Mouse (Mus musculus) neural tube, embryonic 13.5 days (tissue): ENCODE results near the gene Ksr2. TPM values are rescaled to one million over a fixed set of nuclear protein-coding genes. Genes with fewer than 3 reads are reported as not detected.

Experiments used
- ATAC-seq: fragments of 200-750 bp; cut with Nextera tagmentation; 2 replicates; pipeline ENCODE4 v1.8.0; 2017; ENCODE audit warnings: low read depth, mild to moderate bottlenecking, moderate TSS enrichment, moderate library complexity
- H3K27ac ChIP-seq: fragments of 300-500 bp; sonication (generic); replicated peaks from 2 replicates; pipeline ENCODE4 v1.5.1; 2015; ENCODE audit warnings: moderate library complexity, mild to moderate bottlenecking, inconsistent platforms
- H3K27me3 ChIP-seq: fragments of 300-500 bp; sonication (generic); 2 replicates; pipeline ENCODE4 v1.6.1; 2015; ENCODE audit warnings: mild to moderate bottlenecking, inconsistent platforms
- H3K36me3 ChIP-seq: fragments of 300-500 bp; sonication (generic); 2 replicates; pipeline ENCODE4 v1.6.1; 2015; ENCODE audit warnings: mild to moderate bottlenecking, inconsistent platforms
- H3K4me1 ChIP-seq: fragments of 300-500 bp; sonication (generic); replicated peaks from 2 replicates; pipeline ENCODE4 v1.6.1; 2015; ENCODE audit warnings: inconsistent platforms
- H3K4me2 ChIP-seq: fragments of 300-500 bp; sonication (generic); 2 replicates; pipeline ENCODE4 v1.6.1; 2015; ENCODE audit warnings: inconsistent platforms, mild to moderate bottlenecking, moderate library complexity
- H3K4me3 ChIP-seq: fragments of 300-500 bp; sonication (generic); 2 replicates; pipeline ENCODE4 v1.5.1; 2015; ENCODE audit warnings: mild to moderate bottlenecking, inconsistent platforms
- H3K9ac ChIP-seq: fragments of 300-500 bp; sonication (generic); 2 replicates; pipeline ENCODE4 v1.6.1; 2015; ENCODE audit warnings: moderate library complexity, mild to moderate bottlenecking, inconsistent platforms
- H3K9me3 ChIP-seq: fragments of 300-500 bp; sonication (generic); 2 replicates; pipeline ENCODE4 v1.6.1; 2016; ENCODE audit warnings: inconsistent platforms
- WGBS: fragments of 180-500 bp; shearing (Covaris S2); methylation state at CpG from one replicate; pipeline ENCODE4 v1.1.7; 2015; 5-methylcytosine and 5-hydroxymethylcytosine counted together
- polyA plus RNA-seq: library from polyadenylated mRNA; unstranded; fragments of >200 nt; fragmentation: Nextera tagmentation; extraction: Ambion mirVana; gene quantifications from 2 replicates; pipeline ENCODE4 v1.2.1, GENCODE M21; 2015

Gene Ksr2
- polyA plus RNA-seq, 1 experiment from 2014 or later: 6.4 TPM

DNA sequence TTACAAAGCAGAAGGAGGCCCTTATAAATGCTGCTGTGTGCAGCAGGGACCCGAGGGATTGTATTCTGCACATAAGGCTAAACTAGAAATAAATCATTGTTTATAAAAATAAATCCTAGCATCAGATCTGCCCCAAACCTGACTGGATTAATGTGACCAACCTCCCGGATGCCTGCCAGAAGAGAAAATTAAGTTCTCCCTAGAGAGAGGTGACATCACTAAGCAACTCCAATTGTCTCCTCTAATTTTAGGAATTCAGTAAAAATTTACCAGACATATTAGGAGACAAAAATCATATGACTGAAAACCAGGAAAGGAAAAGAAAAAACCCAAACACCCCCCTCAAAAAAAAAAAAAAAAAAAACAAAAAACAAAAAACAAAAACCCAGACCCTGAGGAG lies 221.4 kb downstream of the Ksr2 start:
- Histone ChIP-seq H3K27me3 (no peaks in the 10 kb centered on the region), H3K27ac (no peak overlapping the region), H3K36me3 (no peaks in the 10 kb centered on the region), H3K4me3 (no peak overlapping the region), H3K9me3 (no peaks in the 10 kb centered on the region), H3K9ac (no peak overlapping the region), H3K4me2 (no peak overlapping the region), H3K4me1 (no peaks in the 10 kb centered on the region)
- 67% methylated on average over 2 of the region's 2 CpGs for WGBS
- no peak for ATAC-seq

DNA sequence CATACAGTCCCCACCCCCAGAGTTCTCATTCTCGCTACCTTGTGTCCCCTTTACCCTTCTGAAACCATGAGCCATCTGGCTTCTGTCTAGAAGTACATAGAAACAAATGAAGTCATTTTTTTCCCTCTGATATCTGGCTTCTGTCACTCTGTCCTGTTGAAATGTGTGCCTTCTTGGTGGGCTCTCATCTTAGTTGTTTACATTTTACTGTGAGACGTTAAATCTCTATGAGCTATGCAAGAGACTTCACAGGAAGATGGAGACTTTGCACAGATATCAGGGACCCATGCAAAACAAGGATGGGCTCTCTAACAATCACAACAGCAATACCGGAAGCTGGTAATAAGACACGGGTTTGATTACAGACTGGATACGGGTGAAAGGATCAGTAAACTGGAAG lies 222.0 kb downstream of the Ksr2 start:
- ATAC-seq: no peak
- Histone ChIP-seq H3K9me3 (no peaks in the 10 kb centered on the region), H3K4me1 (no peaks in the 10 kb centered on the region), H3K4me3 (no peak overlapping the region), H3K27me3 (no peaks in the 10 kb centered on the region), H3K9ac (no peak overlapping the region), H3K36me3 (no peaks in the 10 kb centered on the region), H3K4me2 (no peak overlapping the region), H3K27ac (no peak overlapping the region)
- 86% methylated on average over 5 of the region's 5 CpGs for WGBS

- no peaks in the 10 kb centered on the region for H3K36me3 ChIP-seq
- WGBS: 90% methylated on average over 6 of the region's 6 CpGs
- no peak for ATAC-seq
- H3K4me2 ChIP-seq: no peak overlapping the region
- no peak overlapping the region for H3K4me3 ChIP-seq
- H3K27ac ChIP-seq: no peak overlapping the region
- H3K9ac ChIP-seq: no peak overlapping the region
- no peaks in the 10 kb centered on the region for H3K4me1 ChIP-seq
- H3K9me3 ChIP-seq: no peaks in the 10 kb centered on the region
- no peaks in the 10 kb centered on the region for H3K27me3 ChIP-seq
Observed at GRCm38 (mm10) chr5:117641585-117641984, 227.8 kb downstream of the Ksr2 start.

GRCm38 (mm10) chr5:117651238-117651886 lies 237.6 kb downstream of the Ksr2 start:
- 43% methylated on average over 14 of the region's 14 CpGs for WGBS
- no peak overlapping the region for H3K4me2 ChIP-seq

GRCm38 (mm10) chr5:117658641-117659040 lies 244.8 kb downstream of the Ksr2 start:
- 29% methylated on average over 6 of the region's 6 CpGs for whole genome bisulfite sequencing
- Histone ChIP-seq H3K9me3 (no peaks in the 10 kb centered on the region), H3K4me1 (no peaks in the 10 kb centered on the region), H3K4me3 (no peak overlapping the region), H3K27ac (no peak overlapping the region), H3K27me3 (no peaks in the 10 kb centered on the region), H3K4me2 (no peak overlapping the region), H3K36me3 (no peaks in the 10 kb centered on the region), H3K9ac (no peak overlapping the region)
- no peak for ATAC-seq

More at GRCm38 (mm10) chr5:117651238-117651886, 237.6 kb downstream of the Ksr2 start:
- Histone ChIP-seq H3K27ac (peak overlapping the region; percentile 50), H3K4me3 (no peak overlapping the region), H3K36me3 (no peaks in the 10 kb centered on the region), H3K4me1 (peaks cover 10% of the 10 kb centered on the region), H3K27me3 (no peaks in the 10 kb centered on the region), H3K9me3 (no peaks in the 10 kb centered on the region), H3K9ac (no peak overlapping the region)
- ATAC-seq: peak; percentile 82; the same call in 1 of the 2 replicates

DNA sequence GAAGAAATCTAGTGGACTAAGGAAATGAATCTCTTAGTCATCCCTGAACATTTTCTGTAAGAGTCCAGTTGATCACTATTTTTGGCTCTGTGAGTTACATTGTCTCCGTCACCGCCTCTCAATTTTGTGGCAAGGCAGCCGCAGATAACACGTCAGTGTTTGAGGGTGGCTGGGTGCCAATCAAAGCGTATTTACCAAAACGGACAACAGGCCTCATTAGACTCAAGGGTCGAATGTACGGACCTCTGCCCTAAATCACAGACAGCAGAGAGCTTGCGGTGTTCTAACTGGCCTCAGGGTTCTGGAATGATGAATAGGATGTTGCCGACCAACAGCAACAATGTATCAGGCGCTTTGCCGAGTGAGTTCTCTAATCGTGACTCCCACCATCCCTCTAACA lies 245.8 kb downstream of the Ksr2 start:
- Histone ChIP-seq H3K9me3 (no peaks in the 10 kb centered on the region), H3K27ac (no peak overlapping the region), H3K4me3 (no peak overlapping the region), H3K9ac (no peak overlapping the region), H3K36me3 (no peaks in the 10 kb centered on the region), H3K4me1 (no peaks in the 10 kb centered on the region), H3K4me2 (no peak overlapping the region), H3K27me3 (no peaks in the 10 kb centered on the region)
- no peak for ATAC-seq
- 62% methylated on average over 13 of the region's 13 CpGs for WGBS

DNA sequence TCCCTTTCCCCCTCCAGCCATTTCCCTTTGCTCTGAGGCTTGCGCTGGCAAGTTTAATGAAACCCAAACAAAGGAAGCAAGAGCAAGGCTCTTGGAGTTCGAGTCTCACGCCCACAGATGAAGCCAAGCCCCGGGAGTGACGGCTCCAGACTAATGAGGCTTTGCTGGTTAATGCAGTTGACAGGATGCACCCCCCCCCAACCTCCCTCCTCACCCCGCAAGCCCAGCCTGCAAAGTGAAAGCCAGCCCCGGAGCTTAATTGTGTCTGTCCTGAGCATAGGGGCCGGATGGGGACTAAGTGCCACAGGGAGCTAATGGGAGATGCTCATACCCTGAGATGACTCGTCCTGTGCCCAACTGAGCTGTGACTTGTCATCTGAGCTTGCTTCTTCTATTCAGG lies 251.4 kb downstream of the Ksr2 start:
- ATAC-seq: no peak
- no peaks in the 10 kb centered on the region for H3K36me3 ChIP-seq
- H3K27ac ChIP-seq: no peak overlapping the region
- no peak overlapping the region for H3K9ac ChIP-seq
- H3K4me2 ChIP-seq: 0 out of 2 replicates have a peak overlapping the region, but pooled peaks have one; percentile 21
- no peak overlapping the region for H3K4me3 ChIP-seq
- H3K9me3 ChIP-seq: no peaks in the 10 kb centered on the region
- H3K4me1 ChIP-seq: peaks cover 27% of the 10 kb centered on the region
- no peaks in the 10 kb centered on the region for H3K27me3 ChIP-seq
- whole genome bisulfite sequencing: 12% methylated on average over 9 of the region's 9 CpGs

DNA sequence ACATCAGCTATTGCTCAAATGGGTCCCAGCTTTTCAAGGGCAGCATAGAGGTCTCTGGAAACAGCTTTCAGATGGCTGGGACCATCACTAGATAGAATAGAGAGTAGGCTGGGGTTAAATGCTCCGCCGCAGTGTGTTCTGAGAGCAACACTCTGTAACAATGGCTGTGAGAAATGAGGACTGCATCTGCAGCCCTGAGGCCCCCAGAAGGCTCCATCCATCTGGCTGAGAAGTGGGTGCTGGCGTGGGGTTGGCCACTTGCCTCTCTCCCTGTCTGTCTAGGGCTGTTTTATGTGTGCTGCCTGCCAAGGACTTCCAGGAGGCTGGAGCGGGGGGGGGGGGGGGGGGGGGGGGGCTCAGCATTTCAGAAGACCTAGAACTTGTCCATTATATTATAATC lies 253.5 kb downstream of the Ksr2 start:
- Histone ChIP-seq H3K27ac (0 out of 2 replicates have a peak overlapping the region, but pooled peaks have one; percentile 46), H3K4me3 (no peak overlapping the region), H3K9me3 (no peaks in the 10 kb centered on the region), H3K27me3 (no peaks in the 10 kb centered on the region), H3K36me3 (no peaks in the 10 kb centered on the region), H3K9ac (no peak overlapping the region), H3K4me2 (no peak overlapping the region), H3K4me1 (peaks cover 40% of the 10 kb centered on the region)
- no peak for ATAC-seq
- WGBS: 64% methylated on average over 3 of the region's 4 CpGs

DNA sequence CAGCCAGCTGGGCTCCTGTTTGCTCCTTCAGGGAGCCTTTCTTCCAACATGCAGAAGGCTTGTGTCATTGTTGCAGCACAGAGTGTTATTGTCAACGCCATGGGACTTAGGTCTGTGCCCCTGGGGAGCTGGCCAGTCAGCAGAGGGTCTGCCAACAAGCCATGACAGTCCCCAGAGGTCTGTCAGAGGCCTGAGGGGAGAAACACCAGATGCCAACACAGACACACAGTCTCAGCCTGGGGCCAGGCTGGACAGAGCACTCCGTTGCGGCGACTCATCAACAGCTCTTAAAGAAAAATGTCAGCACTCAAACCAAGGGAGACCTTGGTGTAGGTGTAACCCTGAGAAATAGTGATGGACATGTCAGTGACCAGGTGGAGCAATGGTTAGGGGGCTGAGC lies 255.5 kb downstream of the Ksr2 start:
- Histone ChIP-seq H3K9me3 (no peaks in the 10 kb centered on the region), H3K4me1 (peaks cover 46% of the 10 kb centered on the region), H3K9ac (no peak overlapping the region), H3K27ac (no peak overlapping the region; the same call in 1 of the 2 replicates), H3K27me3 (no peaks in the 10 kb centered on the region), H3K4me3 (no peak overlapping the region), H3K4me2 (no peak overlapping the region), H3K36me3 (no peaks in the 10 kb centered on the region)
- ATAC-seq: no peak
- 62% methylated on average over 4 of the region's 4 CpGs for WGBS

DNA sequence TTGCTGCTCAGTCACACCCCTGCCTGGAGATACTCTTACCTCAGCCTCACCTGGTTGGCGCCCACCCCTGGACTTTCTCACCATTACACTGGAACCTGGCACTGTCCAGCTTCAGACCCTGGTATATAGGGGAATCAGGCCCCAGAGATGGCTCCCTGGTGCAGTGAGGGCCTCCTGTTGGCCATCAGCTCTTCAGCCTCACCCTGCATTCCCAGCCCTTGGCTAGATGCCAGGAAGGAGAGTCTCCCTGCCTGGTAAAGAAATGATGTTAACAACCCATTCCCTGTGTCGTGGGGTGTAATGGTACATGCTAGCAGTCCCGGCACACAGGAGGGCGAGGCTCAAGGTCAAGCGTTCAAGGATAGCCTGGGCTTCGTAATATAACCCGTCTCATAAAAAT lies 256.0 kb downstream of the Ksr2 start:
- 0 out of 2 replicates have a peak overlapping the region, but pooled peaks have one; percentile 22 for H3K9ac ChIP-seq
- WGBS: 57% methylated on average over 7 of the region's 7 CpGs
- no peak overlapping the region for H3K4me2 ChIP-seq
- peak overlapping the region; percentile 56 for H3K27ac ChIP-seq
- peaks cover 46% of the 10 kb centered on the region for H3K4me1 ChIP-seq
- H3K4me3 ChIP-seq: no peak overlapping the region
- no peaks in the 10 kb centered on the region for H3K27me3 ChIP-seq
- no peaks in the 10 kb centered on the region for H3K36me3 ChIP-seq
- H3K9me3 ChIP-seq: no peaks in the 10 kb centered on the region
- ATAC-seq: peak; percentile 25; the same call in 1 of the 2 replicates

DNA sequence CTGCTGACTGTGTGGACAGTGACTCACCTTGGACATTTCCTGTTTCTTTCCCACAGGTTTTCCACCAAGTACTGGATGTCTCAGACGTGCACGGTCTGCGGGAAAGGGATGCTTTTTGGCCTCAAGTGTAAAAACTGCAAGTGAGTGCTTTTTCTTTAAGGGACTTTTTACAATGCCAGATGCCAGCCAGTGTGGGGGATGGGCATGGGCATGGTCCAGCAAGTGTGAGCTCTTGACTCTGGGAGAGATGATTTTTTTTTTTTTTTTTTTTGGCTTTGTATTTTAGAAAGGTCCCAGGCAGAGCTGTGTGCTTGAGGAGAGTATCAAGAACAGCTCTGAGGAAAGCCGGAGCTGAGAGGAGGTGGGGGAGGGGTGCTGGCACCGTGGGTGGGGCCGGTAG lies 257.6 kb downstream of the Ksr2 start:
- Histone ChIP-seq H3K9ac (no peak overlapping the region), H3K27me3 (no peaks in the 10 kb centered on the region), H3K9me3 (no peaks in the 10 kb centered on the region), H3K4me3 (no peak overlapping the region), H3K4me2 (no peak overlapping the region), H3K27ac (no peak overlapping the region), H3K4me1 (peaks cover 38% of the 10 kb centered on the region), H3K36me3 (no peaks in the 10 kb centered on the region)
- 61% methylated on average over 6 of the region's 6 CpGs for WGBS
- no peak for ATAC-seq

DNA sequence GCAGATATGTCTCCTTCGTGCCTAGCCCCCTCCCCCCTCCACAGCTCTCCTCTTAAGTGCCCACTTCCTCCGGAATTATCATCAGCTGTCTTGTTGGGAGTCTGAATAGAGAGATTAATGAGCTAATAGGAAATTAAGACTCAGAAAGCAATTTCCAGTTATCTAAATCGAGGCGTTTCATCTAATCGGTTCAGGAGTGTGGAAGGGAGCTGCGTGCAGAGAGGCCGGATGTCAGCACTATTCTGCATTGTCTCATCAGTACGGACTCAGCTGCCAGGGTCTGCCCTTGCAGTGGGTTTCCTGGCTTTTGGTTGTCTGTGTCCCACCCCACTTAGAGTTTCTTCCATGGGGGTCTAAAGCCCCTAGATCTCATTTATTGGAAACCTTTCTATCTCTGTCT lies 262.0 kb downstream of the Ksr2 start:
- Histone ChIP-seq H3K9me3 (no peaks in the 10 kb centered on the region), H3K27me3 (no peaks in the 10 kb centered on the region), H3K36me3 (no peaks in the 10 kb centered on the region), H3K4me1 (0 out of 2 replicates have a peak, but pooled peaks cover 13% of the 10 kb centered on the region), H3K4me3 (no peak overlapping the region), H3K9ac (no peak overlapping the region), H3K4me2 (no peak overlapping the region), H3K27ac (peak overlapping the region; percentile 52; the same call in 1 of the 2 replicates)
- no peak for ATAC-seq
- 68% methylated on average over 8 of the region's 8 CpGs for WGBS

DNA sequence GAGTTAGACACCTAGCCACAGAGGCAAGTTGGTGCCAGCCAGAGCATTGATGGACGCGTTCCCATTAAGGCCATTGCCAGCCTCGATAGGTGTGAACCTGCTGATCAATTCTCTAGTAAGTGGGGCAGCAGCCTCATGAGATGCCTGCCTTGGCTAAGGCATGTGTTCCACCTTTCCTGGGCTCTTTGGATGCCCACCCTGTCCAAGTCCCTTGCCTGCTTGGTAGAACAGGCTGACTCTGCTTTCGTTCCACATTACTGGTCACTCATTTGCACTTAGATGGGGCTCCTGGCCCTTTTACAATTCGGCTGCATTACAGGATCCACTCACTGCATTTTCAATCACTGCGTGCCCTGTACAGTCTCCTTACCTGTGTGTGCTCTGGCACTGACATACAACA lies 263.4 kb downstream of the Ksr2 start:
- Histone ChIP-seq H3K4me3 (no peak overlapping the region), H3K9me3 (no peaks in the 10 kb centered on the region), H3K27ac (no peak overlapping the region), H3K4me1 (0 out of 2 replicates have a peak, but pooled peaks cover 6% of the 10 kb centered on the region), H3K9ac (no peak overlapping the region), H3K36me3 (no peaks in the 10 kb centered on the region), H3K27me3 (no peaks in the 10 kb centered on the region), H3K4me2 (no peak overlapping the region)
- ATAC-seq: no peak
- 89% methylated on average over 6 of the region's 6 CpGs for WGBS
